Mouse (Mus musculus) heart, adult 11 months (tissue): ENCODE results near the gene Fam178b.

Source experiments
- DNase-seq: peaks from one replicate; pipeline ENCODE4 v3.0.0; 2022

The Fam178b gene

DNA sequence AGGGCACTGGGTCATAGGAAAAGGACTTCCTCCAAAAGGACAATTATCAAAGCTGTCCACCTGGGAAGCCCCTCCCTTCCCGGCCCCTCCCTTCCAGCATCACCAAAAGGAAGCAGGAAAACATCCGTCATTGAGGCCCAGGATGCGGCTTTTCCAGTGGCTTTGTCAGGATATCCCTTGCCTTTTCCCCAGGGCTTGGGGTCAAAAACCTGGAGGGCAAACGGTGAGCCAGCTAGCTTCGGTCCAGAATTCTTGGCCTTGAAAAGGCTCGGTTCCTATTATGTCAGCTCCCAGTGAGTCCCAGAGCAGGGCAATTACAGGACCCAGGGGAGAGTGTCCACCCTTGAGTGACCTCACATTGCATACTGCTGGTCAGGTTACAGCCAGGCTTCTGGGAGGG is 122.1 kb downstream of the Fam178b start:
- DNase-seq = peak; percentile 99

DNA sequence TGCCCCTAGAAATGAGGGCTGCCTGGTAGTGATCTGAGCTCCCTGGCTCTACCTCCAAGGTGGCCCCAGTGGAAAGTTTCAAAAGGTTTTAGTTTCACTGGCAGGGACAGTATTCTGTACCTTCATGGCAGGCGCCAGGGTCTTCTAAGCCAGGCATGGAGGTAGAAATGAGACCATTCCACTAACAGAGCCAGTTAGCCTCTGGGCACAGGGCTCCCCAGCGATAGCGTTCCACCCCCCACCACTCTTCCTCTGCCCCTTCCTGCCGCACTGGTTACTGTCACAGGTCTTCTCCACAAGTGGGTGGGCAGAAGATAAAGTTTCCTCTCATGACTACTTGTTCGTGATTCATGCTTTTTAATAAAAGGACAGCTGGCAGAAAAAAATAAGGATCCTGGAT is 123.1 kb downstream of the Fam178b start:
- DNase-seq = no peak

DNA sequence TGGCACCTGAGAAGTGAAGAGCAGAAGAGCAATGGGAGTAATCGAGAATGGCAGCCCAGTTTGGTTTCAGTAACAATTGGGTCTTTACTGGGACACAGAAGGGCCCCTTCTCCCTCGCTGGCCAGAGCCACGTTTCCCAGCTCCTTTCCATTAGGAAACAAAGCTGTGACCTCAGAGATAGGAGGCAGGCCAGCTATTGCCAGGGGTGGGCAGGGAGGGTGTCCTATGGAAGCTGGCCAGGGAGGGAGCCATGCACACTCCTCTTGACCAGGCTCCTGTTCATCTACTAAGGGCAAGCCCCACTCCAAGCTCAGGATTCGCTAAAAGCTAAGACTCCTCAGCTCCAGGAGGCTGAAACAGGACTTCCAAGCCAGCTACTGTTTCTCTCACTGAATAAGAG is 123.7 kb downstream of the Fam178b start:
- no peak for DNase-seq

DNA sequence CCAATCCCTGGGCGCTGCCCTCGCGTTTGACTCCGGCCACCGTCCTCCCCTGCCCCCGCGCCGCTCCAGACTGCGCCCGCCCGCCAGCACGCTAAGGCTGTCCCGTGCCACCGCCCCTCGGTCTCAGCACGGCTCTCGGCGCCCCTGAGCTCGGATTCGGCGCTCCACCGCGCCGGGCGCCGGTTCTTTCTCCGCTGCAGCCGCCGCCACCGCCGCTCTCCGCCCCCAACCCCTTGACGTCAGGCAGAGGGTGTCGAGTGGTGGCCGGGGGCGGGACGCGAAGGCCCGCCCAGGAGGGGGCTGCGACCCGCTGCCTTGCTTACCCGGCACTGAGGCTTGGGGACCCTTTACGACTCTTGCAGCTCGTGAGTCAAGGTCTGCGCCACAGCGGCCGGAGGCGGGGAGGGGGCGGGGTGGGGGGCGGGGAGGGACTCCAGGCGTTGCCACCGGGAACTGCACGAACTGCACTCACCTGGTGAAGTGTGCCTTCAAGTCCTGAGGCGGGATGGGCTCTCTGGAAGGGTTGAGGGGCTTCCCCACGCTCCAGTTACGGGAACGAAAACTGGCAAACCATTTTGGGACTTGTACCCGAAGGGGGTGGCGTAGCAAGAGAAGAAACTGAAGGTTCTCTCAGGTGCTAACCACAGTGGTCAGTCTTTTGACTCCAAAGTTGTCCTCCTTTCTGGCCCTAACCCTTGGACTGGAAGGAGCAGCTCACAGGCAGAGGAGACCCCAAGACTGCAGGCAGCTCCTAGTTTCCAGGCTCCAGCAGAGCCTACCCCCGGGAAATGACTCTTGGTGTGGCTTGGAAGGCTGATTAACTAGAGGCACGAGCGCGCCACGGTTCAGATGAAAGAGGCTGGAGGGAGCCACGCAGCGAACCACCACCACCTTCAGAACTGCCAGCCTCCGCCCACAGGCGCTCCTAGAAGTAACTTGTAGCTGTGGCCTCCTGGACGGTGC is 124.7 kb downstream of the Fam178b start, which contains the start of gene Sema4c:
Sema4c (minus strand) TSS at position 319 of the 963 bp plus-strand sequence.
- DNase-seq = peak; percentile 98

DNA sequence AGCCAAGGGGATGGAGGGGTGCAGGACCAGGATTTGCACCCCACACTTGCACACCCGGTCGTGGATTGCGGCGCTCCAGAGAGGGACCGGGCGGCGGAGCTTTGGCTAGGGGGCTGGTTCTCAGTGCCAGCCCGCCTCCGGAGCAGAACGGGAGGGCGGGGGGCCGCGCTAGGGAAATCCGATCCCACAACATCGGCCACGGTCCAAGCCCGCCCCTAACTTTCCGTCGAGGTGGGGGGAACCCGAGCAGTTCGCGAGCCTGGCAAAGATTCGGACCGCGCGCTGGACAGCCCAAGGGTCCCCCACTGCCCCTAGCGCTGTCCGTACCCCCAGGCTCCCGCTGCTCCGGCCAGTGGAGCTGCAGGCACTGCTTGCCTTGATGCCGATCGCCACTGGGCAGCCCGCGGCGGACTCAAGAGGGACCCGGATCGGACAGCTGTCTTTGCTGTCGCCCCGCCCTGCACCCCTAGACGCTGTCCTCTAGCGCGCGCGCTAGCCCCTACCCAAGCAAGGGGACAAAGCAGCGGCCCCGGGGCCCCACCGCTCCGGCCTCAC is 125.4 kb downstream of the Fam178b start:
- DNase-seq = peak; percentile 99

DNA sequence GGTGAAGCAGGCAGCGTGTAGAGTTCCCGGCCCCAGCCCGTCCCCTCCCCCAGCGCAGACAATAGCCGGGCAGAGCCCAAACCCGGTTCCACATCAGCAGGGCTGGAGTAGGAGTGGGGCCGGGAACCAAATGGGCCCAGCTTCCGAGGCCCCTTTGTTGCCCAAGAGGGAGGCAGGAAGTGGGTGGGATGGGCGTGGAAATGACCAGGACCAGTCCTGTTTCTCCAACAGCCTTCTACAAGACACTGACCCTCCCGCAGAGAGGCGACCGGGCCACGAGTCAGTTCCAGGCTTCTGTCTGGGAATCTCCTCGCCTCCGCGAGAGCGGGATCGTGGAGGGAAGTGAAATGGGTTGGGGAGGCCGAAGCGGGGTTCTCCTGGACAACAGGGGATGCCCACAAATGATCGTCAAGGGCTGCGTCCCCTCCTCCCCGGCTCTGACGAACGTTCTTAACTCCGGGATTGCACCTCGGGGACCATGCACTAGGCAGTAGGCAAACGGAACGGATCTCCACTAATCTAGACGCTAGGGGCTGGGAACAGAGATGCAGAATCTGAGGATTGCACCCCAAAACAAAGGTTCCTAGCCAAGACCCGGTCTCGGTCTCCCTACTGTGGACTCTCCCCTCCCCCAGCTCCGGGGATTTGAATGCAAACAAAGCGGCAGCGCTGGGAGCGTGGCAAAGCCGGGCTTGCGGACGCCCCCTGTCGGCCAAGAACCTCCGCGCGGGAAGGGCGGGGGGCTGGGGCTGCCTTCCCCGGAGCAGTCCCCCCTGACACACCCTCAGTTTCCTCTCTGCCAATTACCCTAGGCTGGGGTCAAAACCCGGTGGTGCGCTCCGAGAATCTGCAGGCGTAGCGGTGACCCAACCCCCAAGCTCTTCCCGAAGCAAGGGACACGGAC is 126.2 kb downstream of the Fam178b start:
- peak; percentile 100 for DNase-seq

DNA sequence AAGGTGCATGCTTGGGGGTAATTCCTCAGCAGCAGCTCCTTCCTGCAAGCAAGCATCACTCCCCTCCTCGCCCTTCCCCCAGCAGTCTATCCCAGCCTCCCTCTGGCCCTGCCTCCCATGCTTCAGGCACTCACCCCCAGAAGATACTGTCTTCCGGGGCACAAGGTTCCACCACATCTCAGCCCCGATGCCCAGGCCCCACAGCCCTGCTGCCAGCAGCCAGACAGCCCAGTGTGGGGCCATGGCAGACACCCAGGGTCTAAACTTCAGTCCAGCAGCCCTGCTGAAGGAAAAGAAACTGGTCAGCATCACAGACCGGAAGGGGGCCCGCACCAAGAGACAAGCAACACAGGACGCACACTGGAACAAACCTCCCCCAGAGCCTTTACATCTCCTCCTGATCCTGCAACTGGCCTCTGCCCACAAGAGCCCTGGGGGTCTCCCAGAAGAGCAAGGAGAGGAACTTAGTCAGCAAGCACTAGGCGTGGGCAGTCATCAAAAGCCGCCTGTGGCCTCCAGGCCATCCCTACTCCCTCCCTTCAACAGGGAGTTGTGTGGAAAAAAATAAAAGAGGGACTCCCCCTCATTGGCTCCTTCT is 127.1 kb downstream of the Fam178b start:
- peak; percentile 97 for DNase-seq

DNA sequence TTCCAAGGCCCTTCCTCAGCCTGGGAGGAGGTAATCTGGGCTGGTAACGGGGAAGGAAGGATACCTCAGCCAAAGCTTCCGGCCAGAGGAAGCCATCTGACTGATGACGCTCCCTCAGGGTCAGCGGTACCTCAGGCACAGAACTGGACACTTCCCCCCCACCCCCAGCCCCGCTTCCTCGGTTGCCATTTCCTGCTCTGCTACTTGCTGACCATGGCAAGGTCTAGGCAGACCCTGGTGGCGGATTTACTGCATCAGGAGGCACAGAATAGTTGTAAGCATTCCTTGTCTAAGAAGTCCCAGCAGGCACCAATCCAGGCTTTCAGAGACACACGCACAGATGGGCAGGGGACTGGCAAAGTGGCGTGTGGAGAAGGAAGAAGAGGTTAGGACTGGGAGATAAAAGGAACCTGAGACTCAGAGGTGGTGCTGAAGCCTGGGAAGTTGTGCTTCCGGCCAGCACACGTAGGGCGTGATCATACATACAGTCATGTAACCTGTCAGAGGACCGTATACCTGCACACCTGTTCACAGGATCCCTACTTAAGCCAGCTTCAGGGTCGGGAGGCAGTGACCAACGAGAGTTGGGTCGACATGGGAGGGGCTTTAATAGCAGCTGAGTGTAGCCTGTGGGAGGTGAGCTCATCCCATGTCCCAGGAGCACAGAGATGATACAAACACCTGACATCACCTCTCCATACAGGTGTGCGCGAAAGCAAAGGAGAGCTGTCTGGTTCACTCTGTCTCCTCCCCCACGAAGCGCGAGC is 128.2 kb downstream of the Fam178b start:
- peak; percentile 97 for DNase-seq

DNA sequence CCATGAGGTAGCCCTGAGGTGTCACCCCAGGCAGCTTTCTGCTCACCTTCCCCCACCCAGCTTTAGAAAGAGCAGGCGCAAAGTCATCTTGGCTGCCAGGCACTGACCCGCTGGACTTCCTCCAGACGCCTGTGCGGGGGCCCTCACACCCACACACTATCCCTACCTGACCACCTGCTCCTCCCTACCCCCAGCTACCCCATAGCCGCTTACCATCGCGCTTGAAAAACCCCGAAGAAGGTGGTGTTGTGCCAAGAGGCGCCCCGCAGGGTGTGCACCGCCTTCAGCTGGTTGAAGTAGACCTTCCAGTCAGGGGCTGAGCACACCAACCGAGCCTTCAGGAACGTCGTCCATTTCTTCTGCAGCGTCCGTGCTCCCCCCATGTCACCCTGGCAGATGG is 130.5 kb downstream of the Fam178b start:
- DNase-seq = peak; percentile 94

DNA sequence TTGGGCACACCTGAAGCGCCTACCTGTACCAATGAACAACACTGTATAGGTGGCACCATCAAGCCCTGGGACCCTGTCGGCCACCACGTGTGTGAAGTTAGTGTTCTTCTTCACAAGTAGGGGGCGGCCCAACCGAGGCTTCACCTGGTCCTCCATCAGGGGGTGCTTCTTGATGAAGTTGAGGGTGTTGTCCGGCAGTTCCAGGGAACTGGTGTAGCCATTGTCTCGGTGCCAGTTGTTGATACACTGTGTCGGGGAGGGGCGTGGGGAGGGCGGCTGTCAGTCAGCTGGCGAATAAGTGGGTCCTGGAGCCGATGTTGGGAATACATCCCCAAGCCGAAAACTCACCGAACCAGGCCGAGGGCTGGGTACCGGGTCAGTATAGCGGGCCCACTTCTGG is 131.1 kb downstream of the Fam178b start:
- peak; percentile 91 for DNase-seq

DNA sequence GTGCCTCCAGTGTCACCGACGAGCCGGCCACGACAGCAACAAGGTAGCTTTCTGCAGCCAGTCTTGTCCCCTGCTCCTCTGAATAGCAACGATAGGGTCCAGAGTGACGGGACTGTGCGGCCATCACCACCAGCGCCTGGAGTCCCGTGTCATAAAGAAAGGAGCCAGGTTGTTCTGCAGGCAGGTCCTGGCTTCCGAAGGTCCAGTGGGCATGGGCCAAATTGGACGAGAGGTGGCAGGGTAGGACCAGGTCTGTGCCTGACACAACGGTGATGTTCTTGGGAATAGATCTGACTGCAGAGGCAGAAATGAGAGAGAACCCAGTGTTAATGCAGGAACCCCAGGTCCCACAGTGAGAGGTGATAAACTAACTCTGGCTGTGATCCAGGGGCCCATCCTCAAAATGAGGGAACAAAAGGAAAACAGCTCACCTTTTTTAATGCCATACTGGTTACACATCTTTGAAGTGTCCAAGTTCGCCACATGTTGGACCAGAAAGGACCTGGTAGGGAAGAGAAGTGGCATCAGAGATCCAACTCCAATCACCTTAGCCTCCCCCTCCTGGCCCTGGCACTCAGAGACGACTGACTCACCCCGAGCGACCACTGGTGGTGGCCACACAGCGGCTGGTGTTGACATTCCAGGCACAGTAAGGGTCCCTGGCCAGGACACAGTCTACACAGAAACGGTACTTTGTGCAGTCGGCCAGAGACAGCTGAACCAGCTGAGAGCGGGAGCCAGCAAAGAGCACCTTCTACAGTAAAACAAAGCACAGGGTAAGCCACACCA is 132.7 kb downstream of the Fam178b start:
- DNase-seq = peak; percentile 94

DNA sequence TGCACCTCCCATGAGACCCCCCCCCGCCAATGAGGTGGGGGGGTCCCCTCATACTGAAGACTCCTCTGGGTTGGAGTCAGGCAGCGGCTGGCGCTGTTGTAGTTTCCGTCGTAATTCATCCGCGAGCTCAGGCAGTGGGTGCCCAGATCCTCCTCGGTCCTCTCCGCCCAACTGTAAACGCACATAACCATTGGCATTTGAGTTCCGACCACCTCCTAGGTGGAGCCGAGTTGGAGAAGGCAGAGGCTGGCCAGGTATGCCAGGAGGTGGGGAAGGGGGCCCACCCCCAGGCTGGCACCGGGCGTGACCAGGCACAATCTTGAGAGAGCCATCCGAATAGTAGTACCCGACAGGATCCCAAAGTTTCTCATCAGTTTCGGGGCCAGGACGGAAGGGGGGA is 133.5 kb downstream of the Fam178b start:
- DNase-seq = peak; percentile 92

DNA sequence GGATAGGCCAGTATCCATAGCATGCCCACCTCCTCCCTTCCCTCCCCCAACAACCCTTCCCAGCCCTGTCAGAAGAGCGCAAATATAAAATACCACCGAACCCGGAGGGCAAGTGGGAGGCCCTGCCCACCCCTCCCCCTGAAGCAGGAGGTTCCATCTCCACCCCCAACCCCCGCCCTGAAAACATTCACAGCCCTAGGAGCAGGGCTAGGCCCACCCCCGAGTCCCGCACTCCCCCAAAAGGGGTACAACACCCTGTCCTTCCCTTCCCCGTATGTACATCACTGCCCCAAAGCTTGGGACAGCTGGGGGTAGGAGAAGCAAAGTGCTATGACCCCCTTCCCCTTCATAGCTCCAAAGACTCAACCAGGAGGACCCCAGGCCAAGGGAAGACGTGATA is 134.2 kb downstream of the Fam178b start:
- peak; percentile 92 for DNase-seq

DNA sequence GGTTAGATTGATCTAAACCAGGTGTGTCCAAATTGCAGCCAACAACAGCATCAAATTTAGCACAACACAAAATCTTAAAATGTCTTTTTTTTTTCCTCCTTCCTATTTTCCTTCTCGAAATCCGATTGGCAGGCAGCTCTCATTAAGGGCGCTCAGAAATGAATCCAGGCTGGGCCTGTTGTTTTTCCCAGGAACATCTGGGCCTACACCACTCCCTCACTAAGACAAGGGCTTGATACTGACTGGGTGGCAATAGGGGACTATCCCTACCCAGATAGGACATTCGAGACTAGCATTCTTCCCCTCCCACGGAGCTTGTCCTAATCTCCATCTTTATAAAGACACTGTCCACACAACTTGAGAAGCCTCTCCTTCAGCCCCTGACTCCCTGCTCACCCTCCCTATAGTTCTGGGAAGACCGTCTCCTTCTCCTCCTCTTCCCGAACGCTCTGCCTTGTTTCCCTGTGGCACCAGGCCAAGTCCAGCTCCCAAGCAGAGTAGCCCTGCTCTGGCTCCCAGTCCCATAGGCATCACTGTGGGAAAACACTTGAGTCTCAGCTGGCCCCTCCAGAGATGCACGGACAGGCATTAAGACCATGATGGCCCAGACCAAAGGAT is 134.9 kb downstream of the Fam178b start:
- DNase-seq = peak; percentile 97

DNA sequence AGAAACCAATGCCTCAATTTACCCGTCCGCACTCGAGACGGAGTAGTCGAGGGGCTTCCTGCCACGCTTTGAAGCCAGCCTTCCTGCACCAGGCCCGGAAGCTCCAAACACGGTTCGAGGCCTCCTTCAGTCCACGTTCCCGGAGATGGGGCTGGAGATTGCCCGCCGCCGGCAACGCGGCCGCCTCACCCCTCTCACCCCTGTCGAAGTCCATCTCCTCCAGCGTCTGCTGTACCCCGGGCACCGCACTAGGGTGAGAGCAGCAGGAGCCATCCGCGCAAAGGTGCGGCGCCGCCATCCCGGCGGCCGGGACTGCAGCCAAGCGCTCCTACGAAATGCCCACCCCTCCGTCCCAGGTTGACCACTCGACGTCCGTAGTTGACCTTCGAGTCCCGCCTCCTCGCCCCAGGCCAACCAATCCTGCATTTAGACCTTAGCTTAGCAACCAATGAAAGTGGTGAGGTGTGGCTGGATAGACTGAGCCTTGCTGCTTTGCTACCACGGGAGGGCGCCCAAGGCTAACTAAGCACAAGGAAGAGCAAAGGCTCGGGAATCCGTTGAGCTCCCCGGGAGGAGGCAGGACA is 136.0 kb downstream of the Fam178b start, which contains the start of gene Ankrd39:
Ankrd39 (minus strand) TSS at position 558 of the 584 bp plus-strand sequence.
- peak; percentile 100 for DNase-seq

DNA sequence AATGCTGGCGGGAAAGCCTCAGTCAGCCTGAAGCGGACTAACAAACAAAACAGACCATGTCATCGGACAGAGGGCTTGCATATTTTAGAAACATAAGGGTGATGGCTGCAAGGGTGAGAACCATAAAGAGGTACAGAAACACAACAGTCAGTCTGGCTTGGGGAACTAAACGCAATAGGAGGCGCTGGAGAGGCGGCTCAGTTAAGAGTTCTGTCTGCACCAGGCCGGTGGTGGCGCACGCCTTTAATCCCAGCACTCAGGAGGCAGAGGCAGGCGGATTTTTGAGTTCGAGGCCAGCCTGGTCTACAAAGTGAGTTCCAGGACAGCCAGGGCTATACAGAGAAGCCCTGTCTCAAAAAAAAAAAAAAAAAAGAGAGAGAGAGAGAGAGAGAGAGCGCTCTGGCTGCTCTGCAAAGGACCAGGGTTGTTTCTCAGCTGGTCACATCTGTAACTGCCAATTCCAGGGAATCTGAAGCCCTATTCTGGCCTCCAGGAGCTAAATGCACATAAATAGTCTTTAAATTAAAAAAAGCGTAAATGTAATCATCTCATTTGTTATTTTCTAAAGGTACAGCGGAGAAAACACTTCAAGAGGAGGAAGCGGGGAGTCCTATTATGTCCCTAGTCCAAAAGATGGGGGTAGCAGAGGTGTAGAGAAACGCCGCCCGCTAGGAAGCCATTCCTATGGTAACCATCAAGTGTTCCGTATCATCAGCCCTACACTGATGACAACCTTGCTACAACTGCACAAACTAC is 137.0 kb downstream of the Fam178b start:
- peak; percentile 91 for DNase-seq

DNA sequence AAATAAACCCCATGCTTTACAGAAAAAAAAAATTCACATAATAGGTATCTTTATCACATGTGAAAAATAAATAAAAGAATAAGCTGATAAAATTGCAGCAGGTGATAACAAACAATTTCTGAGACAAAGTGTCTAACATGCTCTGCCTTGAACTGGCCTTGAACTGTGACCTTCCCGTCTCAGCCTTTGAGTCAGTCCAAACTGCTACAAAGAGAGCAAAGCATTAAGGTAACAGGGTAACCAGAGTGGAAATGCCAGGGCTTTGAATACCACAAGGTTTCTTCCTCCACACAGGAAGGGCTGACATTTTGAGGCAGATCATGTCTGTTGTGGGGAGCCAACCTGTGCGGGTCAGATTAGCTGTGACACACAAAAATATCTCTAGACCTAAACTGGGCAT is 137.6 kb downstream of the Fam178b start:
- DNase-seq = no peak

DNA sequence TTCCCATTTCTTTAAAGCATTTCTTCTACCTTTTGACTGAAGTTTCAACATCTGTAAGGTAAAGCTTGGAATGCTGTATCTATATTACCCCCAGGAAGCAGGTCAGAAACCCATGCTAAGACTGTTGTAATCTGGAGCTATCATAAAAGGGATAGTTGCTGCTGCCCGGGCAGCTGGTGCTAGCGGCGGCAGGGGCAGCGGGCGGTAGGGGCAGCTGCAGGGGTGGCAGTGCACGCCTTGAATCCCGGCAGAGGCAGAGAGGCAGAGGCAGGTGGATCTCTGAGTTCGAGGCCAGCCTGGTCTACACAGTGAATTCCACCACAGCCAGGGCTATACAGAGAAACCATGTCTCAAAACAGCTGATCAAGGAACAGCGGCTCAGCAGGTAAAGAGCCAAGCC is 140.1 kb downstream of the Fam178b start:
- DNase-seq = no peak

DNA sequence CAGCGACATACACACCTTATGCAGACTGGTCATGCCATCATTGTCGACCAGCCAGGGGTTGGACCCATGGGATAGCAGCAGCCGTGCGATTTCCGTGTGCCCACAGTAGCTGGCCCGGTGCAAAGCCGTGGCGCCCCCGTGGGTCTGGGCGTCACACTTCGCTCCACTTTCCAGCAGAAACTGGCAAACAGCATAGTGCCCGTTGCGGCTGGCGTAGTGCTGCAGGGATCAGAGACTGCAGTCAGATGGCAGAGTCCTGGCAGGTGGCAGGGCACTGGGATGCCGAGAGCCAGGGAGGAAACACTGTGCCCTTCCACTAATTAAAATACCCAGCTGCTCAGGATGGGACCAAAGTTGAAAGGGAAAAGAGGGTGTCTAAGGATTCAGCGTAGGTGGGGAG is 141.1 kb downstream of the Fam178b start:
- DNase-seq = no peak
